Mouse (Mus musculus) kidney, adult 11 months (tissue): Measurements from ENCODE around the gene Iqcf1.
"Not testable (repeated sequence)": the region's sequence is repeated elsewhere in the genome, so short reads cannot be mapped to it uniquely, and the experiment has no call there.

ENCODE experiments used
- DNase-seq: peaks from one replicate; pipeline ENCODE4 v3.0.0; 2022

Iqcf1 gene

GRCm38 (mm10) chr9:106485076-106485475, 14.7 kb upstream of the Iqcf1 start:
- no peak for DNase-seq

- DNase-seq = not testable (repeated sequence)
Measured at GRCm38 (mm10) chr9:106487602-106488001, 12.2 kb upstream of the Iqcf1 start.

- DNase-seq = no peak
Measured at GRCm38 (mm10) chr9:106501846-106502245, 2.1 kb downstream of the Iqcf1 start.

GRCm38 (mm10) chr9:106504246-106504645, 4.5 kb downstream of the Iqcf1 start:
- no peak for DNase-seq

- no peak for DNase-seq
Measured at GRCm38 (mm10) chr9:106509356-106509755, 9.6 kb downstream of the Iqcf1 start.

- DNase-seq = no peak
Measured at GRCm38 (mm10) chr9:106512729-106513450, 13.1 kb downstream of the Iqcf1 start.

GRCm38 (mm10) chr9:106513566-106513965, 13.8 kb downstream of the Iqcf1 start:
- DNase-seq = no peak

GRCm38 (mm10) chr9:106514273-106514672, 14.5 kb downstream of the Iqcf1 start, which contains the start of gene Iqcf5:
Iqcf5 (plus strand) TSS chr9:106514573.
- no peak for DNase-seq

GRCm38 (mm10) chr9:106519433-106519832, 19.7 kb downstream of the Iqcf1 start:
- DNase-seq = no peak

- no peak for DNase-seq
Measured at GRCm38 (mm10) chr9:106519909-106520308, 20.1 kb downstream of the Iqcf1 start.

- no peak for DNase-seq
Measured at GRCm38 (mm10) chr9:106531833-106532232, 32.1 kb downstream of the Iqcf1 start.

- no peak for DNase-seq
Measured at GRCm38 (mm10) chr9:106534296-106534695, 34.5 kb downstream of the Iqcf1 start.

GRCm38 (mm10) chr9:106534975-106535374, 35.2 kb downstream of the Iqcf1 start:
- no peak for DNase-seq
